Mouse (Mus musculus) heart, adult 2 months (tissue): ENCODE data around the gene Ptprd.
"Not testable (repeated sequence)": the region's sequence is repeated elsewhere in the genome, so short reads cannot be mapped to it uniquely, and the experiment has no call there.

Source experiments
- CTCF ChIP-seq: fragments of 200-600 bp; IDR thresholded peaks from 2 replicates; pipeline ENCODE4 v1.8.1; 2022; ENCODE audit warnings: antibody characterized with exemption, mild to moderate bottlenecking, moderate library complexity
- POLR2A ChIP-seq: fragments of 200-500 bp; IDR thresholded peaks from 2 replicates; pipeline ENCODE4 v1.6.1; 2011; ENCODE audit warnings: mild to moderate bottlenecking, low read depth, low read length, control low read depth; ENCODE audit not compliant: insufficient read depth

GRCm38 (mm10) chr4:76427036-76427435, 1784.7 kb downstream of the Ptprd start:
- TF ChIP-seq CTCF, POLR2A: not testable (repeated sequence)
